Mouse (Mus musculus) bone marrow, adult 2 months (tissue): ENCODE measurements around the gene Mbd3.

Source experiments
- CTCF ChIP-seq: fragments of 200-500 bp; IDR thresholded peaks from 2 replicates; pipeline ENCODE4 v1.5.1; 2011; ENCODE audit warnings: low read length, control low read depth; ENCODE audit not compliant: control insufficient read depth, insufficient read depth
- POLR2A ChIP-seq: fragments of 200-500 bp; IDR thresholded peaks from 2 replicates; pipeline ENCODE4 v1.6.1; 2011; ENCODE audit warnings: low read depth, mild to moderate bottlenecking, control low read depth, low read length, borderline replicate concordance; ENCODE audit not compliant: control insufficient read depth

DNA sequence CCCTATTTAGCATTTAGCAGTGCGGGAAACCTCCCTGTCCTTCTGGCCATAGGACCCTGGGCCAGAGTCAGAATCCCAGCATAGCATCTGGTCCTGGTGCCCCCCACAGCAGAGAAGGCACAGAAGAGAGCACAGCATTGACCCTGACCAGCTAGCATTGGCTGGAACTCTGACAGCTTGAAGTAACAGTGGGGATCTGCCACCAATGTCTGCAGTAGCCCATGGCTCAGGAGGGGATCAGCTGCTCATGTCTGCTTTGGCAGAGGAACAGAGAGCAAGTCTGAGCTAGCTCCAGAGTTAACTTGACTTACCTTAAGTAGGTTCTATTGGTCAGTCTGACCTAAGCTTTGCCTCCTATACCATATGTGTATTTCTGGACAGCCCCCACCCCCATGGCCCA is 18.5 kb upstream of the Mbd3 start:
- TF ChIP-seq POLR2A (no peak), CTCF (no peak)
